Mouse (Mus musculus) effector memory CD4-positive, alpha-beta T cell, adult 5 months (primary cell): Measurements from ENCODE around the gene Asxl2. TPM values are rescaled to one million over a fixed set of nuclear protein-coding genes. Genes with fewer than 3 reads are reported as not detected.

Experiments used
- polyA plus RNA-seq: library from polyadenylated mRNA; unstranded; fragments of 100-300 nt; shearing (Covaris generic); gene quantifications from one replicate; pipeline ENCODE4 v1.2.1, GENCODE M21; 2017

Asxl2 gene
- 62.8 TPM for polyA plus RNA-seq

DNA sequence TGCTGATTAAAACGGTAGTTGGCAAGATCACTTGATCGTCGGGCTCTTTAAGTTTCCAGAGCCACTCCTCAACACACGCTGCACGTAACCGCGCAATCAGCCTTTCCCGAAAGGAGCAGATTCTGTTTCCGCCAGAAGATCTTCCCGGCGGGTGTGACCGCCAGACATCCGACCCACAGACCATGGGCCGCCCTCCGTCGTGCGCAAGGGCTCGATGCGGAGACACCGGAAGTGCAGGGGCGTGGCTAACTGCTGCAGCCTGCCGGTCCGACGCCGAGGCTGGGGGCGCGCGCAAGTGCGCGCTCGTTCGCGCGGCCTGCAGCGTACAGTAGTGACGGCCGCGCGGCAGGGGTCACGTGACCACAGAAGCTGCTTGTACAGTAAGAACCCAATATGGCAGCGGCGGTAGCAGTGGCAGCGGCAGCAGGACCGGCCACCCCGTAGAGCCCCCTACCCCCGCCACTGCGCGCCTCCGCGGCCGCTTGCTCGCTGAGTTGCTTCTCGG is at the start of gene Asxl2:
Gene Asxl2, plus strand, starts transcription at position 328 of the 505 bp plus-strand sequence.

Other genes with a start within 250 kb of the Asxl2 start
- 175 TPM for gene Rab10, start 116.9 kb upstream of the Asxl2 start, polyA plus RNA-seq
- 6.3 TPM for gene Kif3c, start 61.7 kb upstream of the Asxl2 start, polyA plus RNA-seq
- 76.8 TPM for gene Dtnb, start 145.5 kb downstream of the Asxl2 start, polyA plus RNA-seq